Mouse (Mus musculus): ENCODE measurements around the gene Ndufa4.
A peak's percentile ranks its signal among the peaks of the same experiment; 100 is the strongest.
"Not testable (repeated sequence)": the region's sequence is repeated elsewhere in the genome, so short reads cannot be mapped to it uniquely, and the experiment has no call there.

The Ndufa4 gene

DNA sequence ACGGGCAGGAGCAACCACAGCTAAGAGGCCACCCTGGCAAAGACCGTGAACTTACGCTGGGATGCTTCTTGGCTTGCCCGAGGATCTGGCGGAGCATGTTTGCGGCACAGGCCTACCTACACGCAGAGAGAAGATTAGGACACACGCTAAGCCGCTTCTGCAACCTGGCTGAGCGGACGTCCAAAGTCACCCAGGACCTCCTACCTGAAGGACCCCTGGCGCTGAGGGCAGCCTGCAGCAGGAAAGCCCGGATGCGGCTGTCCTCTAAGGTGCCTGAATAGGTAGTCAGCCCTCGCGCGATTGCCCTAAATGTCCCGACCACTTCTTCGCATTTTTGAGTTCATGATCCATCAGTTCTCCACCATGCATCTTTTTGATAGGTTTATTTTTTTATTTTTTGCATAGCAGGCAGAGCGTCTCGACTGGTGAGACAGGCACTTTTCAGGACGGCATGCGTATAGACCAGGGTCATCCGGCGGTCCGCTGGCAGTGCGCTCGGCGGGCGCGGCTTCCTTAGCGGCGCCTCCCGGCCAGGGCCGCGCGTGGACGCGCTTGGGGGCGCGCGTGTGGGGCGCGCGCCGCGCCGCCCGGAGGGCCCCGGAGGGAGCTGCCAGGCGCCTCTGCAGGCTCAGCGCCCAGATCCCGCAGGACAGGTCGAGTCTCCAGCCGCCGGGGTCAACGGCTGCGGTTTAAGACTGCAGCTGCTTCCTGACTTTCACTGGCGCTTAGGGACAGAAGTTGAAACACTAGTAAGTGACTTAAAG is at the start of gene Ndufa4, which contains the start of gene Phf14:
Gene Ndufa4 (minus strand): TSS at position 229 of the 764 bp plus-strand sequence.
Gene Phf14 (plus strand): TSS at position 541 of the 764 bp plus-strand sequence.
- DNase-seq, result peak; percentile 95

DNA sequence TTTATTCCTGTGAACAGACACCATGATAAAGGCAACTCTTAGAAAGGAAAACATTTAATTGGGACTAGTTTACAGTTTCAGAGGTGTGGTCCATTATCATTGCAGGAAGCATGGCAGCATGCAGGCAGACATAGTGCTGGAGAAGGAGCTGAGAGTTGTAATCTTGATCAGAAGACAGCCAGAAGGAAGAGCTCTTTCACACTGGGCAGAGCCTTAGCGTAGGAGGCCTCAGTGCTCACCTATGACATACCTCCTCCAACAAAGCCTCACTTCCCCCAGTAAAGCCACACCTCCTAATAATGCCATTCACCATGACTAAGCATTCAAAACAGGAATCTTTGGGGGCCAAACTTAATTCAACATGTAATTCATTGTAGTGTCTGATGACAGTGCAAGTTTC is 40.8 kb upstream of the Ndufa4 start:
- no peak for DNase-seq

DNA sequence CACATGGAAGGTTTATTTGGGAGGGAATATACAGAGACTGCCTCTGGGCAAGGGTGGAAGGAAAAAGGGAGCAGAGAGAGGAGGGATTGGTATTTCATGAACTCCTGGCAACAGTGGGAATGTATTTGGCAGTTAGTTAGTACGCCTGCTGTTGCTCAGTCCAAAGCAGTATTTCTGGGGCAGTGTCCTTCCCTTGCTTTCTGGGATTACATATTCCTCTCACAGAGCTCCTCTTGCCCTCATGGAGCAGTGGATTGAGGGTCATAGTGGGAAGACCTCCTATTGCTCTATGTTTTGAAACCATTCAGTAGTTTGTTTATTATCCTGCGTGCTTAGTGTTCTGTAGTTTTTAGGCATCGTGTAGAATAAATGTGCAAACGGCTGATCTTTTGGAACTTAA is 34.8 kb upstream of the Ndufa4 start:
- no peak for DNase-seq

DNA sequence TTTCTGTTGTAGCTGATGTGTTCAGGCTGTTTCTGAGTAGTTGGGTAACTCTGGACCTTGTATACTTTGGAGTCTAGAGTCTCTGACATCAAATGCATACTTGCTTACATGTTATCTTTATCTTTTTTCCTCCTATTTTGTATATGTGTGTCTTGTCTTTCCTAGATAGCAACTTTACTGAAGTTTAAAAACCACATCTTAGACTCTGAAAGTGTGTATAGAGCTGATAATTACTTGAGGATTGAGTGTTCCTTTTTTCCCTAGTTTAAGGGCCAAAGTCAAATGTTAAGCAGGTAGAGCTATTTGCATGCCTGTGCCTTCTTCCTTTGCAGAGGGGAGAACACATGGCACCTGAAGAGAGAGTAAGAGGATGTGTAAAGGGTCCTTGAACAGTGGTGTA is 33.6 kb upstream of the Ndufa4 start:
- no peak for DNase-seq

DNA sequence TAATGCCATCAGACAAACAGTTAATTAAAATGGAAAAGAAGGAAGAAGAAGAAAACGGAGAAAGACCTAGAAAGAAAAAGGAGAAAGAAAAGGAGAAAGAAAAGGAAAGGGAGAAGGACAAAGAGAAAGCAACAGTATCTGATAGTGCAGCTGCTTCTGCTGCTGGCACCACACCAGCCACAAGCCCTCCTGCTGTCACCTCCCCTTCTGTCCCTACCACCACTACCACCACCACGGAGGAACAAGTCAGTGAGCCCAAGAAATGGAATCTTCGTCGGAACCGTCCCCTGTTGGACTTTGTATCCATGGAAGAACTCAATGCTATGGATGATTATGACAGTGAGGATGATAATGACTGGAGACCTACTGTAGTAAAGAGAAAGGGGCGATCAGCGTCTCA is 26.1 kb upstream of the Ndufa4 start:
- no peak for DNase-seq

DNA sequence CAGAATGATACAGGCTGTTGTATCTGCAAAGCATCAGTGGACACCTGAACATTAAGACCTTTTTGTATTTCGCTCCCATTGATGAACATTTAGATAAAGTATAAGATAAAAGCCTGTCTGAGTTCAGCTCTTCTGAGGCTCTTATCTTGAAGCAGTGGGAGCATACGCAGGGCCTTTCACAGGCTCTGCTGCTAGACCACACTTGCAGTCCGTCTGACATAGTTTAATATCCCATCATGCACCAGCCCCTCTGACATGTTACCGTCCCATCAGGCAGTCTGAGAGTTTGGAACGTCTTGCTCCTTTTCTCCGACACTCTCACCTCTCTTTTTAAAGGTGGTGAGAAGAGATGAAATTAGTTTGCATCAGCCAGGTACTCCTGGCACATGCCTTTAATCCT is 20.2 kb upstream of the Ndufa4 start:
- DNase-seq, result no peak

DNA sequence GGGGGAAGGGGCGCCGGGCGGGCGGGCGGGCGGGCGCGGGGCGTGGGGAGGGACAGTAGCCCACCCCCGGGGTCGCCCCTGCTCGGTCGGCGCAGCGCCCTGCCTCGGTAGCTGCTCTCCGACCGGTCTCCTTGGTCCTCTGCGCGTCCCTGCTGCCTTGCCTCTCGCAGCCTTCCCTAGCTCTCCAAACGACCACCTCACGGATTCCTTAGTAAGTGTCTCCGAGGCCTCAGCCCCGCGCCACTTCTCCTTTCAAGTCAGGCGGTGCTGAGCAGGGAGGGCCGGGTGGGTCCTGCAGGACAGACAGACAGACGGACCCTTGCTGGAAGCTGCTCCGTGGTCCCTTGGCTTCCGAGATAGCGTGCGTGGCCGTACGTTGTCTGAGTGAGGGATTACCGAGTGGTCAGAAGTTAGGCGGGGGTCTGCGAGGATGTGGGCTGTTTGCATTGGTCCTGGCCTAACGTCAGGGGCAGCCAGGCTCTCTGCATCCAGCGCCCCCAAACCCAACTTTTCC is 18.8 kb upstream of the Ndufa4 start:
- DNase-seq, result peak; percentile 69

DNA sequence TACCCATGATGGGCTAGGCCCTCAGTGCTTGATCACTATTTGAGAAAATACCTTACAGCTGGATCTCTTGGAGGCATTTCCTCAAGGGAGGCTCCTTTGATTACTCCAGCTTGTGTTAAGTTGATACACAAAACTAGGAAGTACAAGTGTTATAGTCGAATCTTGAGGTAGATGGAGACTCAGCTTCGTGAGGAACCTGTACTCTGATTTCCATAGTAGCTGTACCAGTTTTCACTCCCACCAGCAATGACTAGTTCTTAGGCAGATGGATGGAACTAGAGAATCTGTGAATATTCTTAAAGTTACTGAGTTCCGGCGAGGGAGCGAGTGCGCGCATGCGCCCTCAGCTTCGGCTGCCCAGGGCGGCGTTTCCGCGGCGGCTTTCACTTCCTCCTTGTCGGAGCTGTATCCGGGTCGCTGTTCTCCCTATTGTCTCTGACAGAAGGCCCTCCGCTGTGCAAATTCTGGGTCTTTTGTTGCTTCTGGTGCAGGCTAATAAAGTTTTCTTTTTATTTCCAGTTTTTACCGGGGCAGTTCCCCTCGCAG is 18.3 kb upstream of the Ndufa4 start:
- DNase-seq, result peak; percentile 93

DNA sequence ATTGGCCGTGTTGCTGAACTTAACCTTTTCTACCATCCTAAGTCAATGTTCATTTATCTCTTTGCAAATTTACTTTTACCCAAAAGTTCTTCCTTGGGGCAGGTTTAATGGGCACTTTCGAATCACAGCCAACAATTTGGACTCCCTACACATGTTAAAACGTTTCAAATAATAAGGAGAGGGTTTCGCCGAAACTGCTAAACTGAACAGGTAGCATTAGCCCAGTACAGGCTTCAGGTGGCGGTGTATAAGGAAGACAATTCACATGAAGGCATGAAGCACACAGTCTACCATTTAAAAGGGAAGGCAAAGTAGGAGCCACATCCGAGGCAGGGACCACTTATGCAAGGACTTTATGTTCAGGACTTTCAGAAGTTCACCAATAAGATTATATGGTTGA is 873 bp upstream of the Ndufa4 start:
- no peak for DNase-seq

DNA sequence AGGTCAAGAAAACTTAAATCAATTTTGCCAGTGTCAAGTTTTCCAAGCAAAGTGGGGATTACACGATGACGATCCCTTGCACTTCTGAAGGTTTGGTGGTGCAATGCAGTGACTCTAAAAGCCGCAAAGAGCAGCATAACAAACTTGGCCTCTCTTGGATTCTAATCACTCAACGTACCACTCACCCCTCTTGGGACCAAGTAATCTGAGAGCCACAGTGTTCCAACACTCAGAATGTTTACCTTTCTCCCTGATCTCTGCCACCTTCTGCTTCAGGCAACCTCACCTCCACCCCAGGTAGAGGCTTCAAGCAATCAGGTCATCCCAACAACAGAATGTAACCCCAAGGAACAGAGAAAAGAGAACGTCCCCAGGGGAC is 418 bp downstream of the Ndufa4 start:
- DNase-seq, result no peak

DNA sequence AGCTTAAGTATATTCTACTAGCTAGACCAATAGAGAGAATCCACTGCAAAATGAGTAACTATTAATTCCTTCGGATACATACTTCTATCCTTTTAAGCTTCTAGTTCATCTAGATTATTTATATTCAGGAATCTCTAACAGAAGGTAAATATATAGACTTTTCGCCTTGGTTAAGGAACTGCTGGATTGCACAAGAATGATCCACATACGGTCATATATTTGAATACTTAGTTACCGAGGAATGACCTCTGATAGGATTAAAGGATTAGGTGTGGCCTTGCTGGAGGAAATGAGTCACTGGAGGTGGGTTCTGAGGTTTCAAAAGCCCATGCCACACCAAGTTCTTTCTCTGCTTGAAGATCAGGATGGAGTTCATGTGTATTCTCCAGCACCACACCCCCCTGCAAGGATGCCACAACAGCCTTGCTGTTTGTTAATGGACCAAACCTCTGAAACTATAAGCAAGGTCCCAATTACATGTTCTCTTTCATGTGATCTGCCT is 6.4 kb downstream of the Ndufa4 start:
- no peak for DNase-seq

DNA sequence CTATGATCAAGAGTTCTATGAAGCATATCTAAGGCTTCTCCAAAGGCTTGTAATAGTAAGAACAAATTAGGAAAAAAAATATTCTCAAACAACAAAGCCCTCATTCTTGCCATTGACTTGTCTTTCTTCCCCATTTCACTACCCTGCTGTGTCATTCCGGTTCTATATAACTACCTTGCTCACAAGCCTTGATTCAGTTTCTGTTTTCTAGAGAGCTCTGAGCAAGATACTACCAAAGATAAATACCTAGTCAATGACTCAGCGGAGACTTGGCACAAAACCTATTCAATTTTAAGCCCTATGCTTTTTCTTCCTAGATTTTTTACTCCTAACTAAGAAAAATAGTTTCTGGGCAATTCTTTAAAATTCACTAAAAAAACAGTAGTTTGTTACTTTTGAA is 31.9 kb downstream of the Ndufa4 start:
- not testable (repeated sequence) for DNase-seq

Measured in retina, postnatal 1 day (tissue).